Mouse (Mus musculus): ENCODE measurements at regions not wholly inside any gene's neighbourhood (a gene's known extent, or its start where the extent isn't known, plus 50 kb on each side); places are given as distances from the start of the nearest gene placed in this dataset.
A peak's percentile ranks its signal among the peaks of the same experiment; 100 is the strongest.

DNA sequence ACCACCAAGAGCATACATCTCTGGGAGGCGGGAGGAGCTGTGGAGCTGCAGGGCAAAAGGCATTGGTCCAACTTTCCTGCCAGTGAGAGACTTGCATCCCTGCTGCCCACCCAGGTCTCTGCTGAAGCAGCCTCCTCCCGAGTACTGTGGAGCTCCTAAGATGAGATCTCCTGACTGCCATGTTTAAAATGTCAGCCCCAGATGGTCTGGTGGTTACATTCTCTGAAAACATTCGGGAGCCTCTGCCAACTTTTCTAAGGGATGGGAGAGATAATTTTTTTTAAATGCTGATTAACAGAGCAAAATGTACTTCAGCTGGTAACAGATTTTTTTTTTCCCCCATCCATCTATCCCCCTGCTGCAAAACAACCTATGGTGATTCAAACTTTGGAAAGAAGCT lies 88.4 kb upstream of the Opcml start:
- peak; percentile 78 for DNase-seq

DNA sequence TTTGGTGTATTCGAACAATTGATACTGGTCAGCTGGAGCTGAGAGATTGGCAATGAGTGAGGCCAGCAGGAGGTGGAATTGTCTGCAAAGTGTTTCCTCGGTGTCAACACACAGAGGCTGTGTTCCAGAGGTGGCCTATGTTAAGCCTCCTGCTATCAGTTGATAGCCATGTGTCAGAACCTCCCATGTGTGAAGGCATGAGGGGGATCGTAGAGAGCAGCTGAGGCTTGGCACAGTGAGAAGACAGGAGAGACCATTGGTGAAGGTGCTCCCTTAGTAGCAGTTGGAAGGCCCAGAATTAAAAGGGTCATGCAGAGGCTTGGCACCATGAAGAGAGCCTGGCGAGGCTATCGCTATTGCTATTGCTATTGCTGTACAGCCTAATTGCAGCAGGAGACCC lies 86.6 kb upstream of the Opcml start:
- DNase-seq = no peak

DNA sequence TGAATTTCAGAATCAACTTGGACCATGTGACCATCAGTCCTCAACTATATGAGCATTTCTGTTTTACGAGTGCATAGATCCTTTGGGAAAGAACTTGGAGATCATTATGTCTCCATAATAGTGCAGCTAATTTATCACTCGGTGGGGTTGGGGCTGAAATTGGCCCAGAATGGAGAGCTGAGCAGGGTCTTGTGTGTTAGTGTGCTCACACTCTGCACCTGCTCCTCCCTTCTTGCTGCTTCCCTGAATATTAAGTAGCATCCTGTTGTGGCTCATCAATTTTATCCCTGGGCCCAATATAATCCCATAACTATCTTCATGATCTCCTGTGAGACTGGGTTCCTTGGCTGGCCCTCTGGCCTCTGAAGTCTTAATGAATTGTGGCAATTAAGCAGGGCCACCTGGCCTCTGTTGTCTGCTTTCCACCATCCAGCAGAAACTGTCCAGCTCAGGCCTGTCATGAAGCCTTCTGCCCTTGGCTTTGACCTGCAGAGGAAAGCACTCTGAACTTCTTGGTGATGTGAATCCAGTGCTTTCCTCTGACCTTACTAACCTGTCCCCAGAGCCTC lies 66.7 kb upstream of the Opcml start:
- no peak for DNase-seq

DNA sequence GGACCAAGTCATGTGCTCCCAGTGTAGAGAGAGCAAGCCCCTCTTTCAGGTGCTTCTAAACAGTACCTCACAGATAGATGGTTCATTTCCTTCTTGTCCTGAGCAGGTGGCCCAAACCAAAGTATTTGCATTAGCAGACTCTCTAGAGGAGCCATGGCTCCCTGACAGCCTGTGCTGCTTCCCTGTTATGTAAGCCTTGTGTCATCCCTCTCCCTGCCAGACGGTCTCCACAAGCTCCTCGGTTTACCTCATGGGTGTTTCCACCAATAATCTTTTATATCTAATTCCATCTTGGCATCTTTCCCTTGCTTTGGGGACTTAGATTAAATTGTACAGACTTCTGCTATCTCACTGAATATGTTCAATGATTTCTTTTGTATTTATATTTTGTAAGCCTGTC lies 66.0 kb upstream of the Opcml start:
- DNase-seq = peak; percentile 85

DNA sequence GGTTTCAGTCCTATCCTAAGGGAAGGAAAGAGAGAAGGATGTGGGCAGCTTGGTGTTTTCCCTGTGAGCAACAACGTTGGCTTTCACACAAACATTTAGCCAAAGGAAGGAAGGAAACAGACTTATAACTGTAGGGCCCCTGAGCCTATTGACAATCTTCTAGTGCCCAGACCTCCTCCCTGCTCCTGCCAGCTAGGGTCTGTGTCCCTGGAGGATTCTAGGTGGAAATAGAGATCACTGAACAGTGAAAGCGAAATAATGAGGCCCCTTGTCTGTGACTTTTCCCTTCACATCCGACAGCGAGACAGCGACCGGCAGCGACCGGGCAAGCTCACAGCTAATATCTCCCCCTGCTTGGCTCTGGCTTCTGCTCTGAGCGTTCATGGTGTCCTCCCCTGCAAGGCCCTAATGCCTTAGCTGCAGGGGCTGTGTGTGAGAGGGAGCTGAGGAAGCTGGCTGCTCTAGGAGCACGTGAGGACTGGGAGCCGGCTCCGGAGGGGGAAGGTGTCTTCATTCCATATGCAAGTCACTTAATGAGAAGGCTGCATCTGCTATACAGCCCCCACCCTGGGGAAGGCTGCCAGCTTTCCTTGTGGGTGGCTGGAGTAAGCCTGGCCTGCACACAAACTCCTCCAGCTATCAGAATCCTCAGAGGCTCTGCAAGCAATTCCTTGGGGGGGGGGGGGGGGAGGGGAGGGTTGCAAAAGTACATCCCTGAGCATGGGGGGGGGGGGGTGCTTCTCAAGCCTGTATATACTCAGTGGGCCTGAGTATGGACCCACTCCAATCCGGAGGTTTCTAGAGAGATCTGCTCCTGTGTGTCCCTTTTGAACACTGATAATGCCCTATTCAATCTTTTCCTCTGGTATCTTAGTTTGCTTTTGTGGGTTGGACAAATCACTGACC lies 61.7 kb upstream of the Opcml start:
- DNase-seq = peak; percentile 93

DNA sequence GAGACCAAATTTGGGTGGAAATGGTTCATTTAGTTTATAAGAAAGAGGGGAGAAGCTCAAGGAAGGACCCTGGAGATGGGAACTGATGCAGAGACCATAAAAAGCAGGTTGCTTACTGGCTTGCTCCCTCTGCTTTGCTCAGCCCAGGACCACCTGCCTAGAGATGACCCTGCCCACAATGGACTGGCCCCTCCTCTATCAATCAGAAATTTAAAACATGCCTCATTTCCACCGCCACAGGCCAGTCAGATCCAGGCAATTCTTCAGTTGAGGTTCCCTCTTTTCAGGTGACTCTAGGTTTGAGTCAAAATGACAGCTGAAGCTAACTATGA lies 61.1 kb upstream of the Opcml start:
- DNase-seq = no peak

DNA sequence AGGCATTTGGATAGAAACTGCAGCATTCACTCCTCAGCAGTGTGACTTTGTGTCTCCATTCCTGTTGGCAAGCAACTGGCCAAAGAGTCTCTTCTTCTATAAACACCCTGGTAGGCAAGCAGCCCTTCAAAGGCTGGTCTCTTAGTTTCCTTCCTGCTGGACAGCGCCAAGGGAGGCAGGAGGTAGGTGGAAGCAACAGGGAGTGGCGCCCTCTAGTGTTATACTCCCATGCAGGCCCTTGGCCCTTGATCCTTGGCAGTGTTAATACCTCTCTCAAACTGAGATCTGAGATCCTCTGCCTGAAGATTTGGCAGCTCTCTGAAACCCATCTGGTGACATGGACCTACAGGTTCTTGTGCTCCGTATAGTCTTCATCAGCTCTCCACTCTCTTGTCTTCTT lies 51.3 kb upstream of the Opcml start:
- no peak for DNase-seq
